Mouse (Mus musculus): ENCODE results near the gene Psmb9. TPM values are rescaled to one million over a fixed set of nuclear protein-coding genes. Genes with fewer than 3 reads are reported as not detected.

Gene Psmb9
- total RNA-seq, 2 experiments from 2014 or later: 1.1 to 1.8 TPM

GRCm38 (mm10) chr17:34206731-34207130 is 19.2 kb upstream of the Psmb9 start:
- no peak for DNase-seq (ENCODE audit: low spot score in 2 of 2)

DNA sequence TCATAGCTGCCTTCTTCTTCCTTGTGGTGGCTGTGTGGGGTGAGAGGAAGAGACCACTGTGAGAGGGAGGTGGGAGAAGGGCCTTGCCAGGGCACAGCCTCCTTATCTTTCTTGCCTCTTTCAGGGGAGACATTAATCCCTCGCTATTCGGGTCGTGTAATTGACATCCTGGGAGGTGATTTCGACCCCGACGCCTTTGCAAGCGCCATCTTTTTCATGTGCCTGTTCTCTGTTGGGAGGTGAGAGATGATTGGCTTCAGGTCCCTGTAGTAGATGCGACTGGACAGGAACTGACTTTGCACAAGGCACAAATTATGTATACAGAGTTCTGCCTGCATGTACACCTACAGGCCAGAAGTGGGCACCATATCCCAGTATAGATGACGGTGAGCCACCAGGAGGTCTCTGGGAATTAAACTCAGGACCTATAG is 18.2 kb upstream of the Psmb9 start:
- no peak for DNase-seq (ENCODE audit: low spot score in 2 of 2)

DNA sequence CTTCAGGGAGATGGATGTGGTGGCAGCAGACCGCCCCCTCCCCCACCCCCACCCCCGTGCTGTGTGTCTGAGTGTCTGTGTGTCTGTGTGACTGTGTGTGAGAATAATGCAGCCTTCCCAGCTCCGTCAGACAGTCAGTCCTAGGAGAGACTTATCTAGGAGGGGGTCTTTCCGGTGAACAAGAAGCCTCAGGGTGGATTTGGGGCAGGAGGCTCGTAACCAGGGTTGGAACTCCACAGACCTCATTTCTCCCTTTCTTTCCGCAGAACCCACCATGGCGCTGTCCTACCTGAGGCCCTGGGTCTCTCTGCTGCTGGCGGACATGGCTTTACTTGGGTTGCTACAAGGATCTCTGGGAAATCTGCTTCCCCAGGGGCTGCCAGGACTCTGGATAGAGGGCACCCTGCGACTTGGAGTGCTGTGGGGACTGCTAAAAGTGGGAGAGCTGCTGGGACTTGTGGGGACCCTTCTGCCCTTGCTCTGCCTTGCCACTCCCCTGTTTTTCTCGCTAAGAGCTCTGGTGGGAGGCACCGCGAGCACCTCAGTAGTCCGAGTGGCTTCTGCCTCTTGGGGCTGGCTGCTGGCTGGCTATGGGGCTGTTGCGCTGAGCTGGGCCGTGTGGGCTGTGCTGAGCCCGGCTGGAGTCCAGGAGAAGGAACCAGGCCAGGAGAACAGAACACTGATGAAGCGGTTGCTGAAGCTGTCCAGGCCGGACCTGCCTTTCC is 17.6 kb upstream of the Psmb9 start:
- no peak for DNase-seq (ENCODE audit: low spot score in 2 of 2)

- peak; percentile 84 to 86 for DNase-seq (ENCODE audit: low spot score in 2 of 2)
These were observed 16.9 kb upstream of the Psmb9 start for GRCm38 (mm10) chr17:34204303-34205010.

GRCm38 (mm10) chr17:34203444-34203843 is 15.9 kb upstream of the Psmb9 start, which contains the start of gene Tap2:
TSS of gene Tap2 (plus strand) at chr17:34203527.
- no peak for DNase-seq (ENCODE audit: low spot score in 2 of 2)

- DNase-seq (ENCODE audit: low spot score in 2 of 2): no peak
These were observed 15.3 kb upstream of the Psmb9 start for GRCm38 (mm10) chr17:34202760-34203442.

DNA sequence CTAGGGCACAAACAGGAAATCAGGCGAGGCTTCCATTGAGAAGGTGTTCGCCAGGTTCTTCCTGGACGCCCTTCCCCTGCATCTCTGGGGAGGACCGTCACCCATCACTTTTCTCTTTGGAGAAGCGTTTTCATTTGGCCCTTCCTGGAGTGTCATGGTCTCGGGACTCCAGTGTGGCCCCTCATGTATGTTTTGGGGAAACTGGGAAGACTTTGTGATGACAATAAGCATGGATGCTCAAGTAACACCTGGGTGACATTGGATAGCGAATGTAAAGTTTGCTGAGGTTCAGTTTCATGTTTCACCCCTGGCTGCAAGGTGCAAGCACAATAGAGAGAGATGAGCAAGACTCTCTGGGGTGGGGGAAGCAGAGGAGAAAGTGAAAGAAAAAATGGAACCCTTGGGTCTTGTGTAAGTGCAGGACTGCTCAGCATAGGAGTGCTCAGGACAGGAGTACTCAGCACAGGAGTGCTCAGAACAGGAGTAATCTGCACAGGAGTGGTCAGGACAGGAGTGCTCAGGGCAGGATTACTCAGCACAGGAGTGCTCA is 14.0 kb upstream of the Psmb9 start:
- no peak for DNase-seq (ENCODE audit: low spot score in 2 of 2)

GRCm38 (mm10) chr17:34200772-34201505 is 13.4 kb upstream of the Psmb9 start:
- DNase-seq (ENCODE audit: low spot score in 2 of 2): no peak

DNA sequence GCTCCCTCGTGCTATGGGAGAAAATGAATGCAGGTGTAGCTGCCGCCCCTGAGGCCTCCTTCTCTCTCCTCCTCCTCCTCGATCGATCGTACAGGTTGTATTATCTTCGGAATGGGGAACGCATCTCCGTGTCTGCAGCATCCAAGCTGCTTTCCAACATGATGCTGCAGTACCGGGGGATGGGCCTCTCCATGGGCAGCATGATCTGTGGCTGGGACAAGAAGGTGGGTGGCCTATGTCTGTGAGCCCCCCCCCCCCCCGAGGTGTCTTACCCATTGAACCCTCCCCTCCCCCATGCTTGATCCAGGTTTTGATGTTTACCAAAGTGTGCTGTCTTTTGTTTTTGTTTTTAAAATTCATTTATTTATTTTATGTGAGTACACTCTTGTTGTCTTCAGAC is 12.5 kb upstream of the Psmb9 start:
- no peak for DNase-seq (ENCODE audit: low spot score in 2 of 2)

GRCm38 (mm10) chr17:34199050-34199619 is 11.6 kb upstream of the Psmb9 start:
- no peak for DNase-seq (ENCODE audit: low spot score in 2 of 2)

- DNase-seq (ENCODE audit: low spot score in 2 of 2): no peak
These were observed 11.0 kb upstream of the Psmb9 start for GRCm38 (mm10) chr17:34198521-34198912.

GRCm38 (mm10) chr17:34197904-34198520 is 10.4 kb upstream of the Psmb9 start:
- DNase-seq (ENCODE audit: low spot score in 2 of 2): peak in 1 of 2 experiments; percentile 27

GRCm38 (mm10) chr17:34196941-34197894 is 9.7 kb upstream of the Psmb9 start, which contains the start of gene Psmb8:
TSS of gene Psmb8 (plus strand) at chr17:34197721.
- peak; percentile 82 to 89 for DNase-seq (ENCODE audit: low spot score in 2 of 2)

GRCm38 (mm10) chr17:34196491-34196890 is 8.9 kb upstream of the Psmb9 start:
- DNase-seq (ENCODE audit: low spot score in 2 of 2): no peak

GRCm38 (mm10) chr17:34194723-34195122 is 7.2 kb upstream of the Psmb9 start:
- DNase-seq (ENCODE audit: low spot score in 2 of 2): no peak

DNA sequence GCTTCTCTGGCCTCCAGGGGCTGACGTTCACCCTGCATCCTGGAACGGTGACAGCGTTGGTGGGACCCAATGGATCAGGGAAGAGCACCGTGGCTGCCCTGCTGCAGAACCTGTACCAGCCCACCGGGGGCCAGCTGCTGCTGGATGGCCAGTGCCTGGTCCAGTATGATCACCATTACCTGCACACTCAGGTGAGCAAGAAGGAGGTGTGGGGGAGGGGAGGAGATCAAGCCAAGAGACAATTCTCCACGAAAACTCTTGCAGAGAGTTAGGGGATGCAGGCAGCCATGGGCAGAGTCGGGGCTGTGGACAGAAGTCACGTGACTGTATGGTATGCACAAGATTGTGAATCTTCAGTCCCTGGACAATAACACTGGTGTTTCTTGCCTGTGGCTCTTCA is 5.9 kb upstream of the Psmb9 start:
- no peak for DNase-seq (ENCODE audit: low spot score in 2 of 2)

DNA sequence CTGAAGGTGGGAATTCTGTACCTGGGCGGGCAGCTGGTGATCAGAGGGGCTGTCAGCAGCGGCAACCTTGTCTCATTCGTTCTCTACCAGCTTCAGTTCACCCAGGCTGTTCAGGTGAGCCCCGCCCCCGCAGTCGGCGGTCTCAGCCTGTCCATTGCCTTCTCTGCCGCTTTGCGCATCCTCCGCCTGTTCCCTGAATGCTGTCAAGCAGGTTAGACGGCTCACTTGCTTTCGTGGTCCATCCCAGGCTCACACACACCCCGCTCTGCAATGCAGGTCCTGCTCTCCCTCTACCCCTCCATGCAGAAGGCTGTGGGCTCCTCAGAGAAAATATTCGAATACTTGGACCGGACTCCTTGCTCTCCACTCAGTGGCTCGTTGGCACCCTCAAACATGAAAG is 5.3 kb upstream of the Psmb9 start:
- no peak for DNase-seq (ENCODE audit: low spot score in 2 of 2)

DNA sequence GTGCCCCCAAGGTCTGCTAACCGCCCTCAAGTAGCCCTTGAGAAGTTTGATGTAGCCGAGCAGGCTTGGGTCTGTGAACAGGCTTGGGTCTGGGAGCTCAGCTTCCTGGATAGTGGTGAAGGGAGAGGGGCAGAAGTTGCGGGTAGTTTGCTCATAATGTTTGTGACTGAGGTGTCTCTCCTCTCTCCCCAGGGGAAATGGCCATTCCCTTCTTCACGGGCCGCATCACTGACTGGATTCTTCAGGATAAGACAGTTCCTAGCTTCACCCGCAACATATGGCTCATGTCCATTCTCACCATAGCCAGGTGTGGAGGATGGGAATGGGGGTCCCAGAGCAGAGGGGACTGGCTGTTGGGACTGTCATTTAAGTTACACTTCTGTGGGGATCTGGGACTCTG is 1.4 kb upstream of the Psmb9 start:
- no peak for DNase-seq (ENCODE audit: low spot score in 2 of 2)

- no peak for DNase-seq (ENCODE audit: low spot score in 2 of 2)
These were observed 446 bp upstream of the Psmb9 start for GRCm38 (mm10) chr17:34188010-34188409.

Measured in layer of hippocampus, postnatal 14 days (tissue).